Mouse (Mus musculus) bone marrow macrophage, adult 2 months (primary cell): Measurements from ENCODE around the gene Sun2.

ENCODE experiments used
- CTCF ChIP-seq: IDR thresholded peaks from 2 replicates; pipeline ENCODE4 v1.5.1; 2012; ENCODE audit warnings: low read depth, mild to moderate bottlenecking, low read length, moderate library complexity
- POLR2A ChIP-seq: IDR thresholded peaks from 2 replicates; pipeline ENCODE4 v1.6.1; 2012; ENCODE audit warnings: mild to moderate bottlenecking, low read depth, low read length, borderline replicate concordance

GRCm38 (mm10) chr15:79687175-79687574 is 55.2 kb downstream of the Sun2 start:
- TF ChIP-seq CTCF (no peak), POLR2A (no peak)
